Mouse (Mus musculus) liver, postnatal 0 days (tissue): ENCODE measurements at regions not wholly inside any gene's neighbourhood (a gene's known extent, or its start where the extent isn't known, plus 50 kb on each side); places are given as distances from the start of the nearest gene placed in this dataset.

Source experiments
- ATAC-seq: fragments of 200-750 bp; cut with Nextera tagmentation; 2 replicates; pipeline ENCODE4 v1.8.0; 2017; ENCODE audit warnings: mild to moderate bottlenecking, moderate library complexity
- DNase-seq: peaks from one replicate; pipeline ENCODE4 v3.0.0-alpha.2; 2016
- H3K27ac ChIP-seq: fragments of 300-500 bp; sonication (generic); 2 replicates; pipeline ENCODE4 v1.5.1; 2014; ENCODE audit warnings: antibody characterized with exemption, moderate library complexity, mild to moderate bottlenecking, low read depth
- H3K27me3 ChIP-seq: fragments of 300-500 bp; sonication (generic); 2 replicates; pipeline ENCODE4 v1.6.1; 2014; ENCODE audit warnings: low read length, control low read depth, mixed read lengths; ENCODE audit not compliant: insufficient read depth
- H3K36me3 ChIP-seq: fragments of 300-500 bp; sonication (generic); replicated peaks from 2 replicates; pipeline ENCODE4 v1.6.1; 2014; ENCODE audit warnings: mild to moderate bottlenecking, control low read depth, low read length, moderate library complexity, mixed read lengths; ENCODE audit not compliant: insufficient read depth
- H3K4me1 ChIP-seq: fragments of 300-500 bp; sonication (generic); 2 replicates; pipeline ENCODE4 v1.6.1; 2014; ENCODE audit warnings: antibody characterized with exemption, mild to moderate bottlenecking, control low read depth; ENCODE audit not compliant: insufficient read depth
- H3K4me2 ChIP-seq: fragments of 300-500 bp; sonication (generic); 2 replicates; pipeline ENCODE4 v1.6.1; 2014; ENCODE audit warnings: low read depth, mild to moderate bottlenecking, low read length, moderate library complexity, mixed read lengths
- H3K4me3 ChIP-seq: fragments of 300-500 bp; sonication (generic); 2 replicates; pipeline ENCODE4 v1.5.1; 2014; ENCODE audit warnings: low read depth, low read length
- H3K9ac ChIP-seq: fragments of 300-500 bp; sonication (generic); replicated peaks from 2 replicates; pipeline ENCODE4 v1.6.1; 2014; ENCODE audit warnings: mild to moderate bottlenecking, moderate library complexity
- H3K9me3 ChIP-seq: fragments of 300-500 bp; sonication (generic); 2 replicates; pipeline ENCODE4 v1.6.1; 2016; ENCODE audit warnings: mild to moderate bottlenecking, control low read depth, low read length, mixed read lengths
- CTCF ChIP-seq: sonication (generic); IDR thresholded peaks from 2 replicates; pipeline ENCODE4 v1.5.1; 2016; ENCODE audit warnings: antibody characterized with exemption, low read depth
- EP300 ChIP-seq: IDR thresholded peaks from 2 replicates; pipeline ENCODE4 v1.6.1; 2016; ENCODE audit warnings: antibody characterized with exemption, low read depth, mild to moderate bottlenecking
- WGBS: fragments of 180-500 bp; shearing (Covaris S2); extraction: QIAGEN DNeasy Blood & Tissue Kit; methylation state at CpG from one replicate; pipeline ENCODE4 v1.1.7; 2014; ENCODE audit not compliant: insufficient replicate concordance; 5-methylcytosine and 5-hydroxymethylcytosine counted together

- Histone ChIP-seq H3K36me3 (no peaks in the 10 kb centered on the region), H3K27ac (no peak overlapping the region), H3K9me3 (no peaks in the 10 kb centered on the region), H3K4me2 (no peak overlapping the region), H3K4me3 (no peak overlapping the region), H3K4me1 (no peaks in the 10 kb centered on the region), H3K27me3 (no peaks in the 10 kb centered on the region), H3K9ac (no peak overlapping the region)
- ATAC-seq (no peak), DNase-seq (no peak)
- WGBS: 67% methylated on average over 4 of the region's 4 CpGs
- TF ChIP-seq EP300 (no peak), CTCF (no peak)
Measured at GRCm38 (mm10) chr3:53361202-53361601, 101.9 kb downstream of the Nhlrc3 start.

GRCm38 (mm10) chr3:53353693-53354092 is 109.4 kb downstream of the Nhlrc3 start:
- no peak for ATAC-seq
- no peak for DNase-seq
- 68% methylated on average over 8 of the region's 8 CpGs for WGBS

GRCm38 (mm10) chr3:53353282-53353681 is 109.8 kb downstream of the Nhlrc3 start:
- DNase-seq: no peak
- Histone ChIP-seq H3K36me3 (no peaks in the 10 kb centered on the region), H3K9ac (no peak overlapping the region), H3K4me1 (no peaks in the 10 kb centered on the region), H3K4me3 (no peak overlapping the region), H3K27me3 (no peaks in the 10 kb centered on the region), H3K4me2 (no peak overlapping the region), H3K9me3 (no peaks in the 10 kb centered on the region; the same call in 1 of the 2 replicates), H3K27ac (no peak overlapping the region)
- no peak for ATAC-seq
- WGBS: 84% methylated on average over 7 of the region's 7 CpGs
- TF ChIP-seq CTCF (no peak), EP300 (no peak)

More at GRCm38 (mm10) chr3:53353693-53354092, 109.4 kb downstream of the Nhlrc3 start:
- no peak overlapping the region for H3K4me2 ChIP-seq
- H3K9ac ChIP-seq: no peak overlapping the region
- H3K27me3 ChIP-seq: no peaks in the 10 kb centered on the region
- no peak overlapping the region for H3K27ac ChIP-seq
- TF ChIP-seq EP300: no peak
- no peak for TF ChIP-seq CTCF
- H3K4me3 ChIP-seq: no peak overlapping the region
- H3K9me3 ChIP-seq: no peaks in the 10 kb centered on the region; the same call in 1 of the 2 replicates
- H3K4me1 ChIP-seq: no peaks in the 10 kb centered on the region
- H3K36me3 ChIP-seq: no peaks in the 10 kb centered on the region

- TF ChIP-seq EP300 (no peak), CTCF (no peak)
- H3K9ac ChIP-seq: no peak overlapping the region
- 64% methylated on average over 6 of the region's 6 CpGs for WGBS
- ATAC-seq (no peak), DNase-seq (no peak)
- no peaks in the 10 kb centered on the region for H3K36me3 ChIP-seq
- H3K27ac ChIP-seq: no peak overlapping the region
- H3K4me3 ChIP-seq: no peak overlapping the region
- no peak overlapping the region for H3K4me2 ChIP-seq
- no peaks in the 10 kb centered on the region for H3K4me1 ChIP-seq
- H3K9me3 ChIP-seq: no peaks in the 10 kb centered on the region
- no peaks in the 10 kb centered on the region for H3K27me3 ChIP-seq
Measured at GRCm38 (mm10) chr3:53343638-53344037, 119.5 kb downstream of the Nhlrc3 start.

DNA sequence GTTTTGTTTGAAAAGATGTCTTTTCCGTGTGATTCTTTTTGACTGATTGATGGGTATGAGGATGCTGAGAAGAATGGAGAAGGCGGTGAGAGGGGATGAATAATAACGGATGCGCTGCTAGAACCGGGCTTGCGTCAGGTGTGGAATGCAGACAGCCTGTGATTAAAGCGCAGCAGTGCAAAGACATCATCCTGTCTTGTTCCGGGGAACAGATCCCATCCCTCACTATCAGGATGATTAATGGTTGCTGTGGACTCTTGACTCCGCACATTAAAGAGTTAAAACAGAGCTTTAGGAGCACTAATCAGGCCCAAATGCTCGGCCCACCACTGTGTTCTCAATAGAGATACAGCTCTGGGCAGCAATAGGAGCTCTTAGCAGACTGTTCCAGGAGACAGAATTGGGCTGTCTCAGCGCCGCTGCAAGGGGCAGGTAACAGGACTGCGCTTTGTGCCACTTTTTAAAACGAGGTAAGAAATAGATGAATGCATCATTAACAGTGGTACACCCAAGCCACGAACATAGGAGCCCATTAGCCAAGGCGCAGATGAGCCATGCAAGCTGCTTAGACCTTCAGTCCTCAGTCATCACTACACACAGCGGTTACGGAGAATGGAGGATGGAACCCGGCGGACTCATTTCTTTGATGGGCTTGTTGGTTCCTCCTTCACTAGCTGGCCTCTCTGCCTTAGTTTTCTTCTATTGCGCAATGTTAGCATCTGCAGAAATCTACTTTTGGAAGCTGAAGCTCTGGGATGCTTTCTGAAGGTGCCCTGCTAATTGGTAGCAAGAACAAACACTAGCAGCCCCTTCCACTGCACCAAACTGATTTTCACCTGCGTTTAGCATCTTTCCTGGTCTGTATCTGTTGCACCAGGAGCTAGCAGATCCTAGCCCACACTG is 121.6 kb downstream of the Nhlrc3 start:
- DNase-seq: no peak
- Histone ChIP-seq H3K27ac (no peak overlapping the region), H3K4me2 (no peak overlapping the region), H3K4me3 (no peak overlapping the region), H3K9ac (no peak overlapping the region), H3K4me1 (no peaks in the 10 kb centered on the region), H3K36me3 (no peaks in the 10 kb centered on the region), H3K9me3 (no peaks in the 10 kb centered on the region), H3K27me3 (no peaks in the 10 kb centered on the region)
- no peak for ATAC-seq
- TF ChIP-seq CTCF: no peak
- no peak for TF ChIP-seq EP300
- WGBS: 72% methylated on average over 22 of the region's 22 CpGs

- no peak for ATAC-seq
- Histone ChIP-seq H3K27me3 (no peaks in the 10 kb centered on the region; the same call in 1 of the 2 replicates), H3K9ac (no peak overlapping the region), H3K9me3 (no peaks in the 10 kb centered on the region), H3K4me2 (no peak overlapping the region), H3K4me3 (no peak overlapping the region), H3K27ac (no peak overlapping the region), H3K36me3 (no peaks in the 10 kb centered on the region), H3K4me1 (no peaks in the 10 kb centered on the region)
- WGBS: 87% methylated on average over 7 of the region's 7 CpGs
- TF ChIP-seq CTCF (no peak), EP300 (no peak)
- no peak for DNase-seq
Measured at GRCm38 (mm10) chr3:53338571-53338970, 124.6 kb downstream of the Nhlrc3 start.
